Mouse (Mus musculus) myocyte (in vitro differentiated cells): ENCODE measurements around the gene Spag9. TPM values are rescaled to one million over a fixed set of nuclear protein-coding genes. Genes with fewer than 3 reads are reported as not detected.
A peak's percentile ranks its signal among the peaks of the same experiment; 100 is the strongest.

Source experiments
- H3K27me3 ChIP-seq: one replicate; pipeline ENCODE4 v1.6.1; 2011; ENCODE audit not compliant: control insufficient read depth, insufficient read depth, insufficient read length
- H3K36me3 ChIP-seq: one replicate; pipeline ENCODE4 v1.6.1; 2011; ENCODE audit not compliant: control insufficient read depth, insufficient read depth
- H3K4me2 ChIP-seq: one replicate; pipeline ENCODE4 v1.6.1; 2011; ENCODE audit warnings: low read depth, control low read depth
- H3K4me3 ChIP-seq: one replicate; pipeline ENCODE4 v1.5.1; 2011; ENCODE audit warnings: mild to moderate bottlenecking, control low read depth, moderate library complexity
- H3K79me2 ChIP-seq: one replicate; pipeline ENCODE4 v1.6.1; 2011; ENCODE audit not compliant: control insufficient read depth, insufficient read depth
- H3ac ChIP-seq: one replicate; pipeline ENCODE4 v1.6.1; 2011; ENCODE audit not compliant: control insufficient read depth, insufficient read length
- CEBPB ChIP-seq: IDR thresholded peaks from 2 replicates; pipeline ENCODE4 v1.6.1; 2011; ENCODE audit warnings: mild to moderate bottlenecking, moderate library complexity; ENCODE audit not compliant: poor library complexity, insufficient read depth, severe bottlenecking
- E2F4 ChIP-seq: IDR thresholded peaks from one replicate; pipeline ENCODE4 v1.6.1; 2011; ENCODE audit warnings: mild to moderate bottlenecking, control low read depth, moderate library complexity; ENCODE audit not compliant: insufficient read depth
- MAX ChIP-seq: IDR thresholded peaks from one replicate; pipeline ENCODE4 v1.6.1; 2011; ENCODE audit warnings: low read depth, mild to moderate bottlenecking, control low read depth
- MYOD1 ChIP-seq, 3 experiments: IDR thresholded peaks; one replicate each; pipeline ENCODE4 v1.6.1; 2011; ENCODE audit warnings: control low read depth in 2 of 3, low read depth in 2 of 3, mild to moderate bottlenecking in 2 of 3, moderate library complexity in 1 of 3; ENCODE audit not compliant: insufficient read length in 2 of 3, control insufficient read depth in 1 of 3
- MYOG ChIP-seq, 3 experiments: IDR thresholded peaks; one replicate each; pipeline ENCODE4 v1.6.1; 2011; ENCODE audit warnings: control low read depth in 2 of 3, low read depth in 2 of 3, mild to moderate bottlenecking in 2 of 3; ENCODE audit not compliant: insufficient read length in 2 of 3, control insufficient read depth in 1 of 3, insufficient read depth in 1 of 3
- POLR2A ChIP-seq: IDR thresholded peaks from one replicate; pipeline ENCODE4 v1.6.1; 2011; ENCODE audit warnings: low read depth, mild to moderate bottlenecking, control low read depth, moderate library complexity; ENCODE audit not compliant: insufficient read length
- POLR2AphosphoS2 ChIP-seq: IDR thresholded peaks from one replicate; pipeline ENCODE4 v1.6.1; 2011; ENCODE audit warnings: low read depth, control low read depth; ENCODE audit not compliant: insufficient read length
- REST ChIP-seq: IDR thresholded peaks from one replicate; pipeline ENCODE4 v1.6.1; 2011; ENCODE audit warnings: mild to moderate bottlenecking, control low read depth, moderate library complexity; ENCODE audit not compliant: insufficient read depth, insufficient read length
- SRF ChIP-seq: IDR thresholded peaks from one replicate; pipeline ENCODE4 v1.6.1; 2011; ENCODE audit warnings: low read depth; ENCODE audit not compliant: control insufficient read depth, insufficient read length
- TCF12 ChIP-seq: IDR thresholded peaks from one replicate; pipeline ENCODE4 v1.6.1; 2011; ENCODE audit warnings: mild to moderate bottlenecking, control low read depth; ENCODE audit not compliant: poor library complexity, insufficient read depth, severe bottlenecking
- TCF3 ChIP-seq: IDR thresholded peaks from one replicate; pipeline ENCODE4 v1.6.1; 2011; ENCODE audit warnings: low read depth, control low read depth; ENCODE audit not compliant: insufficient read length
- USF1 ChIP-seq: IDR thresholded peaks from one replicate; pipeline ENCODE4 v1.6.1; 2011; ENCODE audit warnings: low read depth, mild to moderate bottlenecking, control low read depth, moderate library complexity
- polyA plus RNA-seq: library from polyadenylated mRNA; unstranded; fragments of >200 nt; fragmentation: generic; extraction: Trizol; gene quantifications from one replicate; pipeline ENCODE4 v1.2.1, GENCODE M21; 2012; ENCODE audit warnings: missing spikeins

The Spag9 gene
- polyA plus RNA-seq, 1 experiment = 16.9 TPM

DNA sequence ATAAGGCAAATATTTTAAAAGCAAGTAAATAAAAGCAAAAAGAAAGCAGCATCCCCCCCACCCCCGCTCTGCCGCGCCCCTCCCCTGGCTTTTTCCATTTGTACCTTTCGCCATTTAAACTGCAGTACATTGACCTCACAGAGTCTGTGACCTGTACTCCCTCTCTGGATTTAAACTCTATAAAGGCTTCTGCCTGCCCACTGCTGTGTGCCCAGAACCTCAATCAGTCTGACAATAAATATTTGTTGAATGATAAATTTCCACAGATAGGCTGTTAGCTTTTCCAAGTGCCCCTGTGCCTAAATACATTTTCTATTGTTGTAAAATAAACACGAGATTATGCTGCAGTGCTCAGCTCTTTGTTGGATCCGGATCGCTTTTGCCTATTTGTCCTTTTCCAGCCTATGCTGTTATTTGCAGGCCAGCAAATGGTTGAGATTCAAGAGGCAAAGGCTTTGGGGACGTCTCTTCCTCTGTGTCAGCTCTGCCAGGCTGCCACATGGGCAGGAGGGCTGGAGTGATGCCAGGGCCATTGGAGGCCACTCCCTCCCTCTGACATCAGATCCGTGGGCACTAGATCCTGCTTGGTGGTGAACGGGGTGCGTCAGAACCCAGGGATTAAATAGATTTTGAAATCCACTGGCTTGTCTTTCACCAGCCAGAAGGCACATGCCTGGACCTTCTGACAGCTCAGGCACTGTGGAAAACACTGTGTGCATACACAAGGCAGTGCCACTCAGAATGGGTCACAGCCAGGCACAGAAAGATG is 149.1 kb downstream of the Spag9 start:
- TF ChIP-seq TCF12 (no peak), POLR2AphosphoS2 (peak; percentile 33), MAX (no peak), SRF (no peak), USF1 (peak; percentile 38), REST (no peak), MYOD1 (IDR thresholded peaks at IDR 0.05; ENCODE audit: control insufficient read depth in 1 of 3, insufficient read length in 2 of 3, low read depth in 2 of 3) (peak in 1 of 3 experiments; percentile 4), MYOG (IDR thresholded peaks at IDR 0.05; ENCODE audit: control insufficient read depth in 1 of 3, insufficient read depth in 1 of 3, insufficient read length in 2 of 3, low read depth in 2 of 3) (peak in 1 of 3 experiments; percentile 24), POLR2A (peak; percentile 50), E2F4 (no peak), TCF3 (no peak), CEBPB (peak; percentile 33; the same call in 1 of the 2 replicates)
- Histone ChIP-seq H3K4me2 (peak overlapping the region; percentile 63), H3K27me3 (no peaks in the 10 kb centered on the region), H3K36me3 (no peaks in the 10 kb centered on the region), H3K4me3 (no peak overlapping the region), H3K79me2 (no peaks in the 10 kb centered on the region), H3ac (no peak overlapping the region)

- TF ChIP-seq USF1 (no peak), CEBPB (no peak), SRF (no peak), E2F4 (no peak), TCF3 (no peak), MYOD1 (IDR thresholded peaks at IDR 0.05; ENCODE audit: control insufficient read depth in 1 of 3, insufficient read length in 2 of 3, low read depth in 2 of 3) (no peak), MYOG (IDR thresholded peaks at IDR 0.05; ENCODE audit: control insufficient read depth in 1 of 3, insufficient read depth in 1 of 3, insufficient read length in 2 of 3, low read depth in 2 of 3) (no peak), MAX (no peak), TCF12 (no peak), REST (no peak), POLR2A (no peak), POLR2AphosphoS2 (no peak)
- no peaks in the 10 kb centered on the region for H3K36me3 ChIP-seq
- H3K4me2 ChIP-seq = peak overlapping the region; percentile 63
- no peak overlapping the region for H3K4me3 ChIP-seq
- no peaks in the 10 kb centered on the region for H3K27me3 ChIP-seq
- H3K79me2 ChIP-seq = no peaks in the 10 kb centered on the region
- no peak overlapping the region for H3ac ChIP-seq
Measured at GRCm38 (mm10) chr11:94146049-94146605, 150.2 kb downstream of the Spag9 start.

DNA sequence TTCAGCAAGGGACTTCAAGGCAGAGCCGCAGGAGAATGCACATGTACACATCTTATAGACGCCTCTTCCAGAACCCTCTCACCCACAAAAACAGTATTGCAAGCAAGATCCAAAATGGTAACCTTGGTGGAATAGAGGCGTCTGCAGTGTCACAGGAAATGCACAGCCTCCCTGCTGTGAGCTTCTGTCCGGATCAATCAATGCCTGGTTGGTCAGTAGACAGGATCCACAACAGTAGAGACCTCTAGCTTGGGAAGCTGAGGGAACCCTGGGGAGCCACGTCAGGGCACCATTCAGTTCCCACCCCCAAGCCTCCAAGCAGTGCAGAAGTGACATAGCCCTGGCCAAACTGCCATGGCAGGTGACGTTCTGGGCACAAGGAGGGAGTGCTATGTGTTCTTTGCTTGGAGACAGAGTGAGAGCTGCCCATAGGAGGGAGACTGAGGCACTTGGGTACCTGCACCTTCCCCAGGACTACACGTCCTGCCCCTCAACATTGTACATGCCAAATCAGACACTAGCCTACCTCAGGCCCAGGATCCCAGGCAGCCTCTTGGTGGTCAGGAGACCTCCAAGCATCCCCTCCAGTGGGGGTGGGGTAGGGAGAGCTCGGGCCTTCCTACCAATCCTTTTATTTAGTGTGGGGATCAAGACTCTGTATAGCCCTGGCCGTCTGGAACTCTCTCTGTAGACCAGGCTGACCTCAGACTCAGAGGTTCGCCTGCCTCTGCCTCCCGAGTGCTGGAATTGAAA is 151.0 kb downstream of the Spag9 start:
- Histone ChIP-seq H3K4me3 (no peak overlapping the region), H3ac (no peak overlapping the region), H3K36me3 (no peaks in the 10 kb centered on the region), H3K27me3 (no peaks in the 10 kb centered on the region), H3K79me2 (no peaks in the 10 kb centered on the region), H3K4me2 (no peak overlapping the region)
- TF ChIP-seq SRF (no peak), E2F4 (no peak), POLR2A (no peak), REST (no peak), MAX (no peak), POLR2AphosphoS2 (no peak), CEBPB (no peak), USF1 (no peak), MYOG (IDR thresholded peaks at IDR 0.05; ENCODE audit: control insufficient read depth in 1 of 3, insufficient read depth in 1 of 3, insufficient read length in 2 of 3, low read depth in 2 of 3) (no peak), MYOD1 (IDR thresholded peaks at IDR 0.05; ENCODE audit: control insufficient read depth in 1 of 3, insufficient read length in 2 of 3, low read depth in 2 of 3) (no peak), TCF12 (no peak), TCF3 (no peak)

DNA sequence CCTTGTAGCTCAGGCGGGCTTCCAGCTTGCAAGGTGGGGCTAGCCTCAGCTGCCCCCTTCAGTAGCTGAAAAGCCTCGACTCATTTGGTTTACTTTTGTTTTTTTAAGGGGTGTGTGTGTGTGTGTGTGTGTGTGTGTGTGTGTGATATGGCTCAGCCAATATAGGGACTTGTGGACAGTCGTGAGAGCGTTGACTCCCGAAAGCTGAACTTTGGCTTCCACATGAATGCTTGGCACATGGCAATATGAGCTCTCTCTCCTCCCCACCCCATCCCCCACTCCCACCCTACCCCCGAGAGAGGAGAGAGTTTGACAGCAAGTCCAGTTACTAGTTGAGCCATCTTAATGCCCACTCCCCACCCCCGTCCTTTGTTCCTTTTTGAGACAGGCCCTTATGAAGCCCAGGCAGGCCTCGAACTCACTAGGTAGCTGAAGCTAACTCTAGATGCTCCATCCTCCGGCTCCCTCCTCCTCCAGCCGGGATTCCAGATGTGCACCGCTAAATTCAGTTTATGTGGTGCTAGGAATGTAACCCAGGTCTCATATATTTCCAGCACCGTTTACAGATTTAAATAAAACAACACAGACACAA is 152.3 kb downstream of the Spag9 start:
- Histone ChIP-seq H3K4me2 (no peak overlapping the region), H3K79me2 (no peaks in the 10 kb centered on the region)

More for the DNA sequence above, 152.3 kb downstream of the Spag9 start:
- no peaks in the 10 kb centered on the region for H3K27me3 ChIP-seq
- H3ac ChIP-seq = no peak overlapping the region
- H3K4me3 ChIP-seq = no peak overlapping the region
- no peak for TF ChIP-seq TCF12
- no peak for TF ChIP-seq E2F4
- TF ChIP-seq CEBPB = no peak
- TF ChIP-seq MYOD1 (IDR thresholded peaks at IDR 0.05; ENCODE audit: control insufficient read depth in 1 of 3, insufficient read length in 2 of 3, low read depth in 2 of 3) = no peak
- TF ChIP-seq REST = no peak
- no peak for TF ChIP-seq POLR2A
- TF ChIP-seq MYOG (IDR thresholded peaks at IDR 0.05; ENCODE audit: control insufficient read depth in 1 of 3, insufficient read depth in 1 of 3, insufficient read length in 2 of 3, low read depth in 2 of 3) = no peak
- no peak for TF ChIP-seq USF1
- no peak for TF ChIP-seq TCF3
- TF ChIP-seq POLR2AphosphoS2 = no peak
- TF ChIP-seq MAX = no peak
- no peak for TF ChIP-seq SRF
- H3K36me3 ChIP-seq = no peaks in the 10 kb centered on the region
